Mouse (Mus musculus) thymus, adult 2 months (tissue): ENCODE data around the gene Ank3.

Experiments used
- CTCF ChIP-seq: fragments of 200-500 bp; IDR thresholded peaks from 2 replicates; pipeline ENCODE4 v1.5.1; 2012; ENCODE audit warnings: mild to moderate bottlenecking, control low read depth, low read length, moderate library complexity, borderline replicate concordance; ENCODE audit not compliant: control insufficient read depth, poor library complexity, insufficient read depth; ENCODE audit errors: extremely low read depth
- POLR2A ChIP-seq: fragments of 200-500 bp; IDR thresholded peaks from 2 replicates; pipeline ENCODE4 v1.6.1; 2012; ENCODE audit warnings: mild to moderate bottlenecking, low read length, control low read depth, moderate library complexity; ENCODE audit not compliant: control insufficient read depth, poor library complexity, insufficient read depth; ENCODE audit errors: extremely low read depth

- no peak for TF ChIP-seq POLR2A
- no peak for TF ChIP-seq CTCF
Observed at GRCm38 (mm10) chr10:69447308-69447707, 48.7 kb downstream of the Ank3 start.
